Mouse (Mus musculus): ENCODE results near the gene Rdm1. TPM values are rescaled to one million over a fixed set of nuclear protein-coding genes. Genes with fewer than 3 reads are reported as not detected.
"Not testable (repeated sequence)": the region's sequence is repeated elsewhere in the genome, so short reads cannot be mapped to it uniquely, and the experiment has no call there.

Gene Rdm1
- polyA plus RNA-seq, 1 experiment from 2014 or later = 47.5 TPM

DNA sequence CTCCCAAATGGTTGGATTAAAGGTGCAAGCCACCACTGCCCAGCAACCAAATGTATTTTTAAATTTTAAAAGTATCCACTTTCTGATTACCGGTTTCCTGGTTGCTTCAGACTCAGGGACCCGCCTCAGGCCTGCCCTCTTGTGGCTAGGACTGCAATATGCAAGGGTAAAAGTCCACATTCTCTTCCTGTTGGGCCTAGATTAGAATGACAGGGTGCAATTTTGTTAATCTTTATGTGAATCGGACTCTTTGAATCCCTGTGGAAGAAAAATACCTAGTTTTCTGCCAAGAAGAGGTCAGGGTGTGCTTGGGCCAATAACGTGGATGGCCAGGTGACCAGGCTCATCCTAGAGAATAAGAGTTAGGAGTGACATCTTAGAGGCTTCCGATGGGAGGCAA is 37.6 kb upstream of the Rdm1 start:
- Histone ChIP-seq H3K27me3 (ENCODE audit: control insufficient read depth, insufficient read depth, low read length) (no peaks in the 10 kb centered on the region), H3K4me1 (ENCODE audit: control insufficient read depth, insufficient read depth, low read length) (no peaks in the 10 kb centered on the region), H3K9me3 (ENCODE audit: control insufficient read depth, low read depth, low read length) (no peaks in the 10 kb centered on the region), H3K4me3 (ENCODE audit: low read depth, low read length) (no peak overlapping the region), H3K9ac (replicated peaks; ENCODE audit: low read depth, low read length) (no peak overlapping the region), H3K4me2 (replicated peaks; ENCODE audit: low read depth, low read length) (no peak overlapping the region), H3K27ac (ENCODE audit: low read length) (no peak overlapping the region), H3K36me3 (ENCODE audit: control insufficient read depth, insufficient read depth, low read length) (no peaks in the 10 kb centered on the region)
- WGBS = 29% methylated on average over 5 of the region's 5 CpGs
- no peak for ATAC-seq (ENCODE audit: insufficient number of reproducible peaks, insufficient read depth, low FRiP score, low read depth)

DNA sequence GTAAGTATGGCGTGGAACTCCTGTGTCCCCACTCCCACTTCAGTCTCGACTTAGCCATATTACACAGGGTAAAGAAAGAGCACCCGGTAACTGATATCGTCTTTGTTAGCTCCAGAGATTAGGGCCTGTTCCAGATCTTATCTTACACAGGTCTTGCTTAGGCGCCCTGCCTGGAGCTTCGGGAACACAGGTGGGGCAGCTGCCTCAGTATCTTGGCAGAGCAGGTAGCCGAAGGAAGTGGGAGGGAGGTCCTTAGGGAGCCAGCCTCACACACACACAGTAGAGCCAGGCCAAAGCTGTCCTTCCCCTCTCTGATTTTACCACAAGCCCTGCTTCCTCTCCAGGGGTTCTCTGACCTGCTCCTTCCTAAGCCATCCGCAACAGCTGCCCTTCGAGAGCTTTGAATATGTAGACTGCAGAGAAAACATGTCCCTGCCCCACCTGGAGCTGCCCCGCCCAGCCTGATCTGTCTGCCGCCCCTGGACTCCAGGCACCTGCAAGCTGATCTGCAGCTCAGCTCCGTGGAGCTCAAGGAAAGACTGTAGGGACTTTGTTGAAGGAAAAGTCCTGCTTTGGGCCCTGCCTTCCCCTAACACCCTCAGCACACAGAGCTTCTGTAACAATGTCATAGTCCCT is 36.9 kb upstream of the Rdm1 start:
- Histone ChIP-seq H3K4me1 (ENCODE audit: control insufficient read depth, insufficient read depth, low read length) (no peaks in the 10 kb centered on the region), H3K4me2 (replicated peaks; ENCODE audit: low read depth, low read length) (no peak overlapping the region), H3K36me3 (ENCODE audit: control insufficient read depth, insufficient read depth, low read length) (no peaks in the 10 kb centered on the region), H3K9me3 (ENCODE audit: control insufficient read depth, low read depth, low read length) (no peaks in the 10 kb centered on the region), H3K4me3 (ENCODE audit: low read depth, low read length) (no peak overlapping the region), H3K27me3 (ENCODE audit: control insufficient read depth, insufficient read depth, low read length) (no peaks in the 10 kb centered on the region), H3K9ac (replicated peaks; ENCODE audit: low read depth, low read length) (no peak overlapping the region), H3K27ac (ENCODE audit: low read length) (no peak overlapping the region)
- ATAC-seq (ENCODE audit: insufficient number of reproducible peaks, insufficient read depth, low FRiP score, low read depth) = no peak
- 68% methylated on average over 12 of the region's 12 CpGs for WGBS

DNA sequence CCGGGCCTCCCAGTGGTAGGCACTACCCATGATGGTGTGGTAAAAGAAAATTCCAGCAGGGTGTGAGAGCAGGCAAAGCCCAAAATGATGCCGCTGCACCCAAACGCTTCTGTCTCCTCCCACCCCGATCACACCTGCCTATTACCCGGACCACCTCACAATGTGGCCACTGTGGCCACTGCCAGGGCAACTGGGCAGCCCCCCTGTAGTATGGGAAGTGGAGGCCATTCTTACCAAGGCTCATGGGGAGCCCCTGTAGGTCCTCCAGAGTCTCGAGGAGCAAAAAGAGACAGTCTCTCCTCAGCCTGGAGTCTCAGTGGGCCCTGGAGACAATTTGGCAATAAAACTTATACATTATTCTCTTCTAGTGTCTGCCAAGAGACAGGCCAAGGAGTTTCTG is 27.8 kb upstream of the Rdm1 start, which contains the start of gene Gm11634:
TSS of gene Gm11634 (minus strand) at position 101 of the 400 bp plus-strand sequence.
- WGBS = 71% methylated on average over 6 of the region's 6 CpGs
- Histone ChIP-seq H3K4me1 (ENCODE audit: control insufficient read depth, insufficient read depth, low read length) (no peaks in the 10 kb centered on the region), H3K4me2 (replicated peaks; ENCODE audit: low read depth, low read length) (no peak within 1 kb of the TSS), H3K27ac (ENCODE audit: low read length) (no peak within 1 kb of the TSS), H3K36me3 (ENCODE audit: control insufficient read depth, insufficient read depth, low read length) (no peaks in the 10 kb centered on the region), H3K27me3 (ENCODE audit: control insufficient read depth, insufficient read depth, low read length) (no peaks in the 10 kb centered on the region), H3K9ac (replicated peaks; ENCODE audit: low read depth, low read length) (no peak within 1 kb of the TSS), H3K4me3 (ENCODE audit: low read depth, low read length) (no peak within 1 kb of the TSS), H3K9me3 (ENCODE audit: control insufficient read depth, low read depth, low read length) (no peaks in the 10 kb centered on the region)
- ATAC-seq (ENCODE audit: insufficient number of reproducible peaks, insufficient read depth, low FRiP score, low read depth) = no peak

DNA sequence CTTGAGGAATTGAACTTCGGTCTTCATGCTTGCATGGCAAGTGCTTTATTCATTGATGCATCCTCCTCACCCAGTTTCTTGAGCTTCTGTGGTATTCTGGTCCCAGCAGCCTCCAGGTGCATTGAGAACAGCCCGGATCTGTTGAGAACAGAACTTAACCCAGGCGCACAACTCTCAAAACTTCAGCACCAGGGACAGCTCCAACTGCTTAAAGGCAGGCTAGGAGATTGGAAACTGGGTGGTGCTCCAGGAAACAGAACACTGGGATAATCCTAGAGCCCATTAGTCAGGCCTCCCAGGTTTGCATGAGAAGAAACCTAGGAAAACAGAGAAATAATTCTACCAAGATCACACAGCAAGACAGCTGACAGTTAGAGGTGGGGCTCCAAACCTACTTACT is 24.5 kb upstream of the Rdm1 start:
- no peak for ATAC-seq (ENCODE audit: insufficient number of reproducible peaks, insufficient read depth, low FRiP score, low read depth)
- Histone ChIP-seq H3K27ac (ENCODE audit: low read length) (no peak overlapping the region), H3K27me3 (ENCODE audit: control insufficient read depth, insufficient read depth, low read length) (no peaks in the 10 kb centered on the region), H3K9me3 (ENCODE audit: control insufficient read depth, low read depth, low read length) (no peaks in the 10 kb centered on the region), H3K9ac (replicated peaks; ENCODE audit: low read depth, low read length) (no peak overlapping the region), H3K4me1 (ENCODE audit: control insufficient read depth, insufficient read depth, low read length) (no peaks in the 10 kb centered on the region), H3K4me2 (replicated peaks; ENCODE audit: low read depth, low read length) (no peak overlapping the region), H3K4me3 (ENCODE audit: low read depth, low read length) (no peak overlapping the region), H3K36me3 (ENCODE audit: control insufficient read depth, insufficient read depth, low read length) (no peaks in the 10 kb centered on the region)
- WGBS = 10% methylated on average over 3 of the region's 3 CpGs

DNA sequence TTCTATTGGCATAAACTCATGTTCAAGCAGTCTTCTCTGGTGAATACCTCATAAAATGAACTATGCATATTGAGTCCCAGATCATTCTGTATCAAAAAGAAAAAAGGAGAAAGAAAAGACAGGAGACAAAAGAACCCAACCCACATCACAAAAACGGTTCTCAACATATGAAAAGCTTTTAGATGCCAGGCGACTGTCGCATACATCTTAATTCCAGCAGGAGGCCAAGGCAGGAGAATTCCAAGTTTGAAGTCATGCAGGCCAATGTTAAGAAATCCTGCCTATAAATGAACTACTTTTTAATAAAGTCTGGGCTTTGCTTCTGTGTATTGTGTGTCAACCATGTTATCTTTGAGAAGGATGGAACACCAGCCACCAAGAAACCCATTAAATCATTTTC is 22.9 kb upstream of the Rdm1 start:
- Histone ChIP-seq H3K27me3 (ENCODE audit: control insufficient read depth, insufficient read depth, low read length) (no peaks in the 10 kb centered on the region), H3K4me1 (ENCODE audit: control insufficient read depth, insufficient read depth, low read length) (no peaks in the 10 kb centered on the region), H3K4me2 (replicated peaks; ENCODE audit: low read depth, low read length) (peak overlapping the region; percentile 28; the same call in 1 of the 2 replicates), H3K27ac (ENCODE audit: low read length) (no peak overlapping the region), H3K4me3 (ENCODE audit: low read depth, low read length) (no peak overlapping the region), H3K36me3 (ENCODE audit: control insufficient read depth, insufficient read depth, low read length) (no peaks in the 10 kb centered on the region), H3K9ac (replicated peaks; ENCODE audit: low read depth, low read length) (no peak overlapping the region), H3K9me3 (ENCODE audit: control insufficient read depth, low read depth, low read length) (no peaks in the 10 kb centered on the region)
- WGBS = 3% methylated on average over 3 of the region's 3 CpGs
- ATAC-seq (ENCODE audit: insufficient number of reproducible peaks, insufficient read depth, low FRiP score, low read depth) = no peak

DNA sequence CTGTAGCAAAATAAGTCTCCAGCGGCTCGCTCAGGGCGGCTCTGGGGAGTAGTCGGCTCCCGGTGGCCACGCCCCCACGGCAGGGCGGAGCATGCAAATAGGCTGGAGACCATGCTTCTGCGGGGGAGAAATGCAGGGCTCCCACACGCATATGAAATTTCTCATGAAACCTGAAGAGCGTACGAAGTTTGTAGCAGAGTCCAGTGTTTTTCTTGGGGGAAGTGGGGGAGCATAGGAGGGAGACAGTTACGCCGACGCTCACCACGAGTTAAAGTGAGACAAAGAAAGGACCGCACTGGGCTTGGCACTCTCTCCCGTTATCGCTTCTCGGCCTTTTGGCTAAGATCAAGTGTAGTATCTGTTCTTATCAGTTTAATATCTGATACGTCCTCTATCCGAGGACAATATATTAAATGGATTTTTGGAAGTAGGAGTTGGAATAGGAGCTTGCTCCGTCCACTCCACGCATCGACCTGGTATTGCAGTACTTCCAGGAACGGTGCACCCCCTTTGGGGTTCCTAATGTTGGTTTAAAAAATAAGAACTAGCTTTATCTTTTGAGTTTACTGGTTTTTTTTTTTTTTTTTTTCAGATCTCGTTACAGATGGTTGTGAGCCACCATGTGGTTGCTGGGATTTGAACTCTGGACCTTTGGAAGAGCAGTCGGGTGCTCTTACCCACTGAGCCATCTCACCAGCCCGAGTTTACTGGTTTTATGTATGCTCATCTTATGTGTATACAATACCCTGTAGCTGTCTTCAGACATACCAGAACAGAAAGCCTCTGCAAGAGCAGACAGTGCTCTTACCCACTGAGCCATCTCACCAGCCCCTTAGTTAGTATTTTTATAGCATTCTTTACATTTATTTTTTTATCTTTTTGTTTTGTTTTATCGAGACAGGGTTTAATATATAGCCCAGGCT is 22.2 kb upstream of the Rdm1 start:
- not testable (repeated sequence) for H3K4me3 ChIP-seq (ENCODE audit: low read depth, low read length); H3K27me3 ChIP-seq (ENCODE audit: control insufficient read depth, insufficient read depth, low read length); H3K4me1 ChIP-seq (ENCODE audit: control insufficient read depth, insufficient read depth, low read length); H3K36me3 ChIP-seq (ENCODE audit: control insufficient read depth, insufficient read depth, low read length); H3K9ac ChIP-seq (replicated peaks; ENCODE audit: low read depth, low read length); H3K27ac ChIP-seq (ENCODE audit: low read length); H3K9me3 ChIP-seq (ENCODE audit: control insufficient read depth, low read depth, low read length)
- 2% methylated on average over 30 of the region's 30 CpGs for WGBS
- peak; percentile 69 for ATAC-seq (ENCODE audit: insufficient number of reproducible peaks, insufficient read depth, low FRiP score, low read depth)
- peak overlapping the region; percentile 28 for H3K4me2 ChIP-seq (replicated peaks; ENCODE audit: low read depth, low read length)

DNA sequence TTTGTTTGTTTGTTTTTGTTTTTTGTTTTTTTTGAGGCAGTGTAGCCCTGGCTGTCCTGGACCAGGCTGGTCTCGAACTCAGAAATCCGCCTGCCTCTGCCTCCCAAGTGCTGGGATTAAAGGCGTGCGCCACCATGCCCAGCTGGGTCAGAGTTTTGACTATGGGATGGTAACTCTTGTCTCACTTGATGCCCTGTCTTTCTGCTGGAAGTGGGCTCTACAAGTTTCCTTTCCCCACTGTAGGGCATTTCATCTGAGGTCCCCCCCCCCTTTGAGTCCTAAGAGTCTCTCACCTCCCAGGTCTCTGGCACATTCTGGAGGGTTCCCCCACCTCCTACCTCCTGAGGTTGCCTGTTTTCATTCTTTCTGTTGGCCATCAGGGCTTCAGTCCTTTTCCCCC is 19.9 kb upstream of the Rdm1 start:
- not testable (repeated sequence) for H3K9ac ChIP-seq (replicated peaks; ENCODE audit: low read depth, low read length); H3K27ac ChIP-seq (ENCODE audit: low read length); H3K9me3 ChIP-seq (ENCODE audit: control insufficient read depth, low read depth, low read length); H3K4me2 ChIP-seq (replicated peaks; ENCODE audit: low read depth, low read length); H3K36me3 ChIP-seq (ENCODE audit: control insufficient read depth, insufficient read depth, low read length); H3K4me1 ChIP-seq (ENCODE audit: control insufficient read depth, insufficient read depth, low read length); H3K4me3 ChIP-seq (ENCODE audit: low read depth, low read length); ATAC-seq (ENCODE audit: insufficient number of reproducible peaks, insufficient read depth, low FRiP score, low read depth); H3K27me3 ChIP-seq (ENCODE audit: control insufficient read depth, insufficient read depth, low read length)
- WGBS = 86% methylated on average over 4 of the region's 4 CpGs

DNA sequence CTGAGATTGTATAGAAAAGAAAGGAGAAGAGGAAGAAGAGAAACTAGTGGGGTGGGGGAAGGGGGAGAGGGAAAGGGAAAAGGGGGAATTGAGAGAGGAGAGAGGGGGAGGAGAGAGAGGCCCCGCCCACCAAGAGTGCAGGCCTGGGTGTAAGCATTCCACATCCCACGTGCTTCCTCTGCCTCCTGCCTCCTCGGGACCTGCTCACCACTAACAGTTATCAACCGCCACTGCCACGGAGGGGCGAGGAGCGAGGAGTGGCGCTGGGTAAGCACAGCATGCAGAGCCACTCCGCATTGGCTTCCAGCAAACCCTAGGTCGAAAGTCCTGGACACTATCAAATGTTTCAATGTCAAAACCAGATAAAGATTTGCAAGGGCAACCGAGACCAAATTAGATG is 16.6 kb upstream of the Rdm1 start:
- no peak for ATAC-seq (ENCODE audit: insufficient number of reproducible peaks, insufficient read depth, low FRiP score, low read depth)
- Histone ChIP-seq H3K9ac (replicated peaks; ENCODE audit: low read depth, low read length) (no peak overlapping the region), H3K9me3 (ENCODE audit: control insufficient read depth, low read depth, low read length) (no peaks in the 10 kb centered on the region), H3K4me1 (ENCODE audit: control insufficient read depth, insufficient read depth, low read length) (no peaks in the 10 kb centered on the region), H3K4me2 (replicated peaks; ENCODE audit: low read depth, low read length) (0 out of 2 replicates have a peak overlapping the region, but pooled peaks have one; percentile 3), H3K36me3 (ENCODE audit: control insufficient read depth, insufficient read depth, low read length) (no peaks in the 10 kb centered on the region), H3K27me3 (ENCODE audit: control insufficient read depth, insufficient read depth, low read length) (no peaks in the 10 kb centered on the region), H3K27ac (ENCODE audit: low read length) (no peak overlapping the region), H3K4me3 (ENCODE audit: low read depth, low read length) (no peak overlapping the region)
- 25% methylated on average over 11 of the region's 11 CpGs for WGBS

All from stomach, embryonic 14.5 days (tissue).